Mouse (Mus musculus) lung, postnatal 25 days (tissue): ENCODE results near the gene Knstrn.

Experiments
- DNase-seq: peaks from one replicate; pipeline ENCODE4 v3.0.0; 2022; ENCODE audit warnings: low spot score

The Knstrn gene

GRCm38 (mm10) chr2:118899981-118900825 lies 86.4 kb downstream of the Knstrn start, which contains the start of gene Bahd1:
Bahd1 (plus strand) TSS chr2:118900377.
- no peak for DNase-seq

GRCm38 (mm10) chr2:118900826-118901140 lies 87.0 kb downstream of the Knstrn start:
- no peak for DNase-seq

GRCm38 (mm10) chr2:118901175-118902031 lies 87.6 kb downstream of the Knstrn start:
- peak; percentile 98 for DNase-seq

GRCm38 (mm10) chr2:118902051-118903025 lies 88.5 kb downstream of the Knstrn start:
- peak; percentile 43 for DNase-seq

- DNase-seq = no peak
Measured at GRCm38 (mm10) chr2:118903333-118903741, 89.5 kb downstream of the Knstrn start.
